Mouse (Mus musculus) stomach, postnatal 0 days (tissue): ENCODE results near the gene Erich6b.

Experiments used
- CTCF ChIP-seq: IDR thresholded peaks from 2 replicates; pipeline ENCODE4 v1.5.1; 2016; ENCODE audit warnings: antibody characterized with exemption, low read depth, mild to moderate bottlenecking, moderate library complexity
- EP300 ChIP-seq: optimal IDR thresholded peaks from 2 replicates; pipeline ENCODE3; 2016; ENCODE audit warnings: antibody characterized with exemption

GRCm38 (mm10) chr14:75665430-75666180 is 23.5 kb downstream of the Erich6b start:
- TF ChIP-seq CTCF (no peak), EP300 (no peak)
